Mouse (Mus musculus): ENCODE measurements around the gene Rpl36a.
"Not testable (repeated sequence)": the region's sequence is repeated elsewhere in the genome, so short reads cannot be mapped to it uniquely, and the experiment has no call there.

Gene Rpl36a

GRCm38 (mm10) chrX:134585103-134586002, at the start of gene Rpl36a:
Gene Rpl36a (plus strand): TSS chrX:134585654.
- peak; percentile 83 for DNase-seq (ENCODE audit: low spot score)

DNA sequence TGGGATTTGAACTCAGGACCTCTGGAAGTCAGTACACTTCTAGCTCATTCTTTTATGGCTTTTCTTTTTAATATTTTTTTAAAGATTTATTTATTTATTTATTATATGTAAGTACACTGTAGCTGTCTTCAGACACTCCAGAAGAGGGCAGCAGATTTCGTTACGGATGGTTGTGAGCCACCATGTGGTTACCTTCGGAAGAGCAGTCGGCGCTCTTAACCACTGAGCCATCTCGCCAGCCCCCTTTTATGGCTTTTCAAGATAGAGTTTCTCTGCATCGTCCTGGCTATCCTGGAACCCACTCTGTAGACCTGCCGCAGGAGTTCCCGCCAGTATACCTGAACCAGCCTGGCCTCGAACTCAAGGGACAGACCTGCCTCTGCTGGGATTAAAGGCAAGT, 45.7 kb upstream of the Rpl36a start:
- not testable (repeated sequence) for DNase-seq (ENCODE audit: low spot score)

- DNase-seq (ENCODE audit: low spot score), result no peak
Measured at GRCm38 (mm10) chrX:134540414-134541135, 44.9 kb upstream of the Rpl36a start.

DNA sequence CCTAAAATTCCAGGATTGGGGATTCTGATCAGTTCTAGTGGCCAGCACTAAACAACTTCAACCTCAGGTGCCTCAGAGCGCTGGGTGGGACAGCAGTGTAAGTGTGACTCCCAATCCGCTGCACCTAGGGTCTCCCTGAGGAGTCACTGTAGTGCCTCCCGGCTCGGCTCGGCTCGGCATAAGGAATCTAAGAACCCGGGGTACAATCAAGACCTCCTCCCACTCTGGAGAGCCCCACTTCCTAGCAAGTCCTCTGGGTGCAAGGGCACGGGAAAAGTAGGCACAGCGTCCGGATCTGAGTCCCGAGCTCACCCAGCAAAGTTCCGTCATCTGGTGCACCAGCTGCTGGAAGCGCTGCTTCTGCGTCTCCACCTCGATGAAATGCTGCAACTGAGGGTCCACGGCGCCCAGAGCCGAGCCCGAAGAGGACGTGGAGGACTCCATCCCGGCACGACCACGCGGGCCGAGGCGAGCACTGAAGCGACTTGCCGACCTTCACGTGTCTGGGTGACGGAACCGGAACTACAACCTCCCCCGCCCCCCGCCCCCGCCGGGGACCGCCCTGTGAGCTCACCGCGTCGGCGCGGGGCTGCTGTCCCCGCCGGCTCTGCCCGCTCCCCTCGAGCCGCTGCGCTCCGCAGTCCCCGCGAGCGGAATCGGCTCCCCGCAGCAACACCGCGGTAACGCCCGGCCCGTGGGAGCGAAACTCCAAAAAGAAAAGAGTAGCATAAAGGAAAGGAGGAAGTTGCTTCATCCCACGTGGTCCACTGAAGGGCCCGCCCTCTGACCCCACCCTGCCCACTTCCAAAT, 44.1 kb upstream of the Rpl36a start, which contains the start of gene Timm8a1:
TSS of gene Timm8a1 (minus strand) at position 721 of the 810 bp plus-strand sequence.
- no peak for DNase-seq (ENCODE audit: low spot score)

DNA sequence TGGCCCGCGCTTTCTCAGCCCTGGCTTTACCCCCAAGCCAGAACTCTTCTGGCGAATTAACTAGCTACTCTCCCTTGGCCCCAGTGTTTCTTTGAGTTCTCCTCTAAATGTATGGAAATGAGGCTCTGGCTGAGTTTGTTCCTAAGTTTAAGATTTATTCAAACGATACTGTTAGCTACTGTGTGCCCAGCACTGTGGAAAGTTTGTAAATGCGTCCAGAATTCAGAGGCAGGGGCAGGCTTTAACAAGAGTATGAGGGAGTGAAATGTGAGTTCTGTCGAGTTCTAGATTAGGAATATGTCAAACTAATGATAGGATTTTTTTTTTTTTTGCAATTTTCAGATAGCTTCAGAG, 43.5 kb upstream of the Rpl36a start:
- DNase-seq (ENCODE audit: low spot score), result no peak

- DNase-seq (ENCODE audit: low spot score), result no peak
Measured at GRCm38 (mm10) chrX:134547330-134547729, 38.1 kb upstream of the Rpl36a start.

DNA sequence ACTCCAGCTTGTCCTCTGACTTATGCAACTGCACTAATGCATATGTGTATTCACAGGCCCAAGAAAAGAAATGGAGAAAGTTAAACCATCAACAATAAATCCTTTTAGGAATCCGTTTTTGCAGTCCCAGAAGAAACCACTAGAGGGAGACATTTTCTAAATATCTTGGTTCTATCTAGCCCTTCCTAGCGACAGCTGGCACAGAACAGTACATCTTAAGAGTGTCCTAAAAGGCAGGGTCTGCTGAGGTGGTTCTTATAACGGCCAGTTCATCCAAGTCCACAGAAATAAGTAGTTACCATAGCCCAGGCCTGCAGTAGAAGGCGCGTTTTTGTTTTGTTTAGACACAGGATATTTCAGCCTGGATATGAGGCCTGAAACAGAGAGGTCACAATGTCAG, 34.6 kb upstream of the Rpl36a start:
- DNase-seq (ENCODE audit: low spot score), result no peak

DNA sequence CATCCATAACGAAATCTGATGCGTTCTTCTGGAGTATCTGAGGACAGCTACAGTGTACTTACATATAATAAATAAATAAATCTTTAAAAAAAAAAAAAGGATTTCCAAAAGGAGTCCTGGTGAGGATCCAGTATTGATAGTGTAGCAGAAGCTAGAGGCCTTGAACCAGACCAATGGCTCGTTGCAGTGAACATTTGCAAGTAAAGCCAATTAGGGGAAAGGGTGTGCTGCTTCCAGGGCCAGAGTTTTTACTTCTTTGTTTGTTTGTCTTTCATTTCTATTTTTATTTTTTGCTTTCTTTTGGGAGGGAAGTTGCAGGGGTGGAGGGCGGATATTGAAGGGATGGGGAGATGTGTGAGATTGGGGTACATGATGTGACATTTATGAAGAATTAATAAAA, 32.1 kb upstream of the Rpl36a start:
- DNase-seq (ENCODE audit: low spot score), result no peak

GRCm38 (mm10) chrX:134554425-134554824, 31.0 kb upstream of the Rpl36a start:
- DNase-seq (ENCODE audit: low spot score), result no peak

GRCm38 (mm10) chrX:134564326-134564725, 21.1 kb upstream of the Rpl36a start:
- DNase-seq (ENCODE audit: low spot score), result no peak

DNA sequence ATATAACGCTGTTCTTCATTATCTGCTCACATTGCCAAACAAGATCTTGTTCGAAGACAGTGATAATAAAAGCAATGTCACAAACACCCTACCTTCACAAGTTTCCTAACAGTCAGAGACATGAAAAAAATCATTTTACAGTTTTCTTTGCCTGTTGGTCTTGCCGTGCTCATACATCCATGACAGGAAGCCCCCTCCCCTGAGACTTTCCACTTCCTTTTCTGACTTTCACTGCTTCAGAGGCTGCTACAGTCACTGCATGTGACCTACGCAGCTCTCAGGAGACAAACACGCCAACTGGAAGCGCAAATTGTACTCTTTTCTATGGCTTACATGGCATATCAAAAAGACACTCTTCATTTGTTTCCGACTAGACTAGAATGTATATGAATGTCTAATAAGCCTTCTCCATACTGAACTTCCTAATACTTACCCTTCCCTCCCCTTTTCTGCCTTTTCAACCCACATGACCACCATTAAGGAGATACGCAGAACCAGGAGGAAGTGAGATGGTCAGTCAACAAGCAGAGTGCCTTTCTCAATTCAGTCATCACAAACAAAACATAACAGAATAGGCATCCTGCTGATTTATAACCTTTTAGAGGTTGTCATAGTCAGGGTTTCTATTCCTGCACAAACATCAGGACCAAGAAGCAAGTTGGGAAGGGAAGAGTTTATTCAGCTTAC, 18.8 kb upstream of the Rpl36a start:
- no peak for DNase-seq (ENCODE audit: low spot score)

DNA sequence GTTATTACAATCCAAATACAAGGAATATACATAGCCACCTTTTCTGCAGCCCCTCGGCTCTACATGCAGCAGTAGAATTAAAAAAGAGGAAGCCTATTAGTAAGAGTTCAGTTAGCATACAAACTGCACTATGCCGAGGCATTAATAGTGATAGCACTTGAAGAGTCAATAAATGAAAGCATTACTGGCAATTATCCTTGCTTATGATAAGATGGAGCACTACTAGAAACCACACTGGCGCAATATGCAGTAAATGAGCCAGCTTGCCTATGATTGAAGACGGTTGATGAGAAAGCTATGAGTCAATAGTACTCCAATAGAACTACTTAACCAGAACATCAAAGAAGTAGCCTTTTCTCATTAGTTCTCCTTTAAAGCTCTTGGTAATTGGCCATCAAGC, 7.6 kb upstream of the Rpl36a start:
- DNase-seq (ENCODE audit: low spot score), result no peak

DNA sequence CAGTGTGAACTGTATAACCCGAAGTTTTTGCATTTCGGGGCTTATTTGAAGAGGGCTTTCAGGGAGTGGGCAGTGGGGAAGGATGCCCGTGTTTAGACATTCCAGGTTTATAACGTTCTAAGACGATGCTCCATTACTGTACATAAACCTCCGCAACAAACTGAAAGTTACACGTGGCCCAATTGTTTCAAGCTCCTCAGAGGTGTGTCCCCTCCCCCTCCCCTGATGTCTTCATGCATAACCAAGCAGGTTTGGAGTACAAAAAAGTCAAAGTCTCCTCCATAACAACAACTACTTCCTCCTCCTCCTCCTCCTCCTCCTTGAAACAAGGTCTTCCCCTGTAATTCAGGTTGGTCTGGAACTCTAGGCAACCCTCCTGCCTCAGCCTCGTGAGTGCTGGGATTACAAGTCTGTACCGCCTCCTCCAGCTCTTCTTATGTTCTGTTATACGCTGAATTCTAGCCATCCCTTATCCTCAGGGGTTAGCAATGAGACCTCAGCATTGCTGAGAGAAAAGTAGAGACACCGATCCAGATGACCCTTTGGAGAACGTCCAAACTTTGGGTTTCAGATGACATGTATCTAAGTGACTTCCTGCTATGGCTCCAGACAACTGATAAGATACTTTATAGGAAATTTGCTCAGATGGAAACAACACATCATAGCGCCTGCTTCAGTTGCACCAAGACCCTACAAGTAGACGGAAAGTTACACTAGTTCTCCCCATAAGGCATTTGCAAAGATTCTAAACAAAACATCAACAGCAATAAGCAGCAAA, 4.7 kb upstream of the Rpl36a start:
- no peak for DNase-seq (ENCODE audit: low spot score)

GRCm38 (mm10) chrX:134582270-134582669, 3.2 kb upstream of the Rpl36a start:
- DNase-seq (ENCODE audit: low spot score), result no peak

GRCm38 (mm10) chrX:134582888-134583669, 2.4 kb upstream of the Rpl36a start, which contains the start of gene Btk:
Gene Btk (minus strand): TSS chrX:134583570.
- no peak for DNase-seq (ENCODE audit: low spot score)

GRCm38 (mm10) chrX:134586447-134586846, 993 bp downstream of the Rpl36a start:
- no peak for DNase-seq (ENCODE audit: low spot score)

GRCm38 (mm10) chrX:134588261-134588660, 2.8 kb downstream of the Rpl36a start:
- no peak for DNase-seq (ENCODE audit: low spot score)

DNA sequence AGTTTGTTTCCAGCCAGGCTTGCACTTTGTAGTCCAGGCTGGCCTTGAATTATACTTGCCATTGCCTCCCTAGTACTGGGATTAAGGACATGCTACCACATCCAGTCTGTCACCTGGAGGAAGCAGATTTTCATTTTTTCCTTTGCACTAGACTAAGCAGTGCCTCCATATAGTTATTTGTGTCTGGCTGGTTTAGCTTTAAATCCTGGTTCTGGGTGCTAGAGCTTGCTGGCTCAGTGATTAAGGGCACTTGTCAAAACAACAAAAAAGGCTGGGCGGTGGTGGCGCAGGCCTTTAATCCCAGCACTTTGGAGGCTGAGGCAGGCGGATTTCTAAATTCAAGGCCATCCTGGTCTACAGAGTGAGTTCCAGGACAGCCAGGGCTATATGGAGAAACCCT, 3.5 kb downstream of the Rpl36a start:
- DNase-seq (ENCODE audit: low spot score), result no peak

DNA sequence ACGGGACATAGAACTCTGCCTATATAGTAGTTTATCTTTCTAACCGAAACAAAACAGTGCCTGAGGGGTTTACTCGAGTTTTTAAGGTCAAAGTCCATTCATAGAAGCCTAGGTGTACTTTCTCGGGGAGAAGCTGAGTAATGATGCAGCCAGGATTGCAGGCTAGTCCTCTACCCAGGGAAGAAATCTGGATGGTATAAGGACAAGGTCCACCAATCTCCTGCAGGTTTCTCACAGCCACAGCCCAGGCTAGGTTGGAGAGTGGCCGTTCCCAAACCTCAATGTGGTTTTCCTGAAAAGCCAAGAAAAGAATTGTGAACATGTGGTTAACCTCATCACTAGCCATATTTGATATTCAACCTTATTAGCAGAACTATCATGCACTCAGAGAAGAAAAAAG, 4.4 kb downstream of the Rpl36a start:
- no peak for DNase-seq (ENCODE audit: low spot score)

DNA sequence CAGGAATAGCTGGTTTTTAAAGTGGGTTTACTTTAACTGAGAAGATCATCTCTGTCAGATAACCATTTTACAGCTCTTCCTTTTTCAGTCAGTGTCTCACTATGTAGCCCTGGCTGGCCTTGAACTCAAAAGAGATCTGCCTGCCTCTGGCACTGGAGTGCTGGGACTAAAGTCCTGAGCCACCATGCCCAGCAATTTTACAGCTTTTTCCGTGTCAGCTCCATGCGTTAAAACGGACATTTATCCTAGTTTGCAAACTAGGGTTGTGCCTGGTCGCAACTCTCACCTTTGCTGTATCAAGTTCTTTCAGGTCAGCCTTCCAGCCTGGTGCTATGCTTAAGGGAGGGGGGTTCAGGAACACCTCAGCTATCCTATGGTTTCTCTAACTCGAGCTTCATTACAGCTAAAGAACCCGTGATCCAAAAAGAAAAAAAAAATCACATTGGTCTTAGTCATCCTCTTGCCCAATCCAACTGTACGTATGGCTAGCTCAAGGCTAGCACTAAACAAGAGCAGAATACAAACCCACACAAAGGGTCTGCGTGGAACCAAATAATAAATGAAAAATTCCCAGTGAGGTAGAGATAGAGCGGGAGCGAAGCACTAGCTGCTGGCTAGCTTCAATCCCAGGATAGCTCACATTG, 14.6 kb downstream of the Rpl36a start:
- DNase-seq (ENCODE audit: low spot score), result no peak

Measured in left cerebral cortex, adult 11 months (tissue).